Mouse (Mus musculus) retina, postnatal 7 days (tissue): ENCODE measurements around the gene Frmd4a.

Source experiments
- DNase-seq: peaks from one replicate; pipeline ENCODE4 v3.0.0-alpha.2; 2012; ENCODE audit warnings: low read depth, low spot score

Frmd4a gene

DNA sequence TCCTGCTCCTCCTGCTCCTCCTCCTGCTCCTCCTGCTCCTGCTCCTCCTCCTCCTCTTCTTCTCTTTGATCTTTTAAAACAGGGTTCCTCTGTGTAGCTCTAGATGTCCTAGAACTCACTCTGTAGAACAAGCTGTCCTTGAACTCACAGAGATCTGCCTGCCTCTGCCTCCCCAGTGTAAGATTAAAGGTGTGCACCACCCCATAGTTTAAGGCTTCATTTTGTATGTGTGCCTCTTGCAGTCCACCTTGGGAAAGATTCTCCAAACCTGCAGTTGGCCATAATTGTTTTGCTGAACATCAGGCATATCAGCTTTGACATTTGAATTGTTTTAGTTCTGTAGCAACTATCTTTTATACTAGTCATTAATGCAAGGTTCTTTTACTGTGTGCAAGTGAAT, 501.0 kb downstream of the Frmd4a start:
- DNase-seq: no peak

DNA sequence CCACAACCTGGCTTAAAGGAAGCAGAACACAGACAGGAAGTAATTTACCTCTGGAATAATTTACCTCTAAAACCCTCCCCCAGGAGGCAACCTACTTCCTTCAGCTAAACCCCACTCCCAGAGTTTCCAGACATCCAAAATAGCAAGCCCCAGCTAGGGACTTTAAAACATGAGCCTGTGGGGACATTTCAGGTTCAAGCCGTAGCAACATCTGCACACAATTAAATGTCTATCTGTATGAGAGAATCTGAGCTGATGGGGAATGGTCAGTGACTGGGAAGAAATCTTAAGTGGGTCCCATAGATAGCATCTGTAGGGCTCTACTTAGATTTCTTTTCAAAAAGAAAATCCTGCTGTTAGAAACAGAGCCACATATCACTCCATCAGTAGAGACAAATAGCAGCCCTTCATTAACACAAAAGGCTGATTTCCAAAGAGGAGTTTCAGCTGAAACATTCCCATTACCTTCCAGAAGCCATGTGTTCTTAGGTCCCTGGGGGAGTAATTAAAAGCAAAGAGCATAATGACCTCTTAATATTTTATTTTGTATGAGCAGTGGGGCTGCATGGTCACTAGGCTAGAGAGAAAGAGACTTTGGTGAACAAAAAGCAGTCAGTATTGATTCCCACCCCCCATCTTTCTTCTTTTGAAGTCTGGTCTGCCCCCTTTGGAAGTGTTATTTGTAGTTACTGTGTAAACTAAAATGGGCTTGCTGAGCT, 505.4 kb downstream of the Frmd4a start:
- no peak for DNase-seq

- DNase-seq: no peak
Observed at GRCm38 (mm10) chr2:4527094-4527493, 509.6 kb downstream of the Frmd4a start.

DNA sequence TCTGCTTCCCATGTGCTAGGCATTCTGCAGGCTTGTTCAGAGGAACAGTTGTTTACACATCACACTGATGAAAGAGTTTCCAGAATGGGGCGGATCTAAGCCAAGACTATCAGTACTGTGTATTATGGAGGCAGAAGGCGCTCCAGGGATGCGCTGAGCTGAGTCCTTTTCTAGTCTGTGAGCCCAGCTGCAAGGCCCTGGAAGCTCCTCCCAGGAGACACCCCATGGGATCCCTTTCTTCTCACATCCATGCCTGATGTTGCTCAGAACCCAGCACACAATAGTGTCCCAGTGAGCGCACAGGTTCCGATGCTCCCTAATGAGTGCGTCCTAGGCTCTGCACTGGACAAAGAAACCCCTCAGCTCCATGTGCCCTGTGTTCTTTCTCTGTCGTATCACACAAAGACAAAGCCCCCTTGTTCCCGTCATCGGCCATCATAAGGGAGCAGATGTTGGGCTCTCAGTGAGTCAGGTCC, 511.8 kb downstream of the Frmd4a start:
- DNase-seq: peak; percentile 24

- no peak for DNase-seq
Observed at GRCm38 (mm10) chr2:4531533-4532197, 514.1 kb downstream of the Frmd4a start.

DNA sequence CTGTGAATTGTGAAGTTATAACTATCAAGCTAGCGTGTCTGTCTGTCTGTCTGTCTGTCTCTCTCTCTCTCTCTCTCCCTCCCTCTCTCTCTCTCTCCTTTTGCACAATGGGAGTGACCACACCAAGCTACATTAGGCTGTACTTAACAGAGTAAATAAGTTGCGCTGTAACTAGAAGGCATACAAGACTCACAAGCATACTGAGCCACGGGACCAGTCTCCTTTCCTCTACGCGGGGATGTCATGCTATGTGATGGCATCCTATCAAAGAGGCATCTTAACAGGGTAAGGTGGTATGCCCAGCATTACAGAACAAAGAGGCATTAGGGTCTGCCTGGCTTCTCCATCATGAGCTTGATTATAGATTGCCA, 514.7 kb downstream of the Frmd4a start:
- DNase-seq: no peak

DNA sequence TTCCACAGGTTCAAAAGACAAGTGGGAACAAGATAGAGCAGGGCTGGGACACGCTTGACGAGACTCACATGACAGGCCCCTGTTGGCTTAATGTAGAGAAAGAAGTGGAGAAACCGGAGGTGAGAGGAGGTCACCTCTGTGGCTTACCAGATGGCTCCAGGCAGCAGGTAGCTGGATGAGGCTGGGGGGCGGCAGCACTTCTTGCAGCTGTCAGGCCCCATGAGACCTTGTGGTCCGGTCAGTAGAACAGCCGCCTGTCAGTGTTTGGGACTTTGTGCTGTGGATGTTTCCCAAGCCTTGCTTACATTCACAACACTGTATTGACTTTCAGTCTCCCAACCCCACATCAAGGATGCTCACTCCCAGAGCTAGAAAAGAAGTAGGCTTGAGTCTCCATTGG, 515.4 kb downstream of the Frmd4a start:
- no peak for DNase-seq

DNA sequence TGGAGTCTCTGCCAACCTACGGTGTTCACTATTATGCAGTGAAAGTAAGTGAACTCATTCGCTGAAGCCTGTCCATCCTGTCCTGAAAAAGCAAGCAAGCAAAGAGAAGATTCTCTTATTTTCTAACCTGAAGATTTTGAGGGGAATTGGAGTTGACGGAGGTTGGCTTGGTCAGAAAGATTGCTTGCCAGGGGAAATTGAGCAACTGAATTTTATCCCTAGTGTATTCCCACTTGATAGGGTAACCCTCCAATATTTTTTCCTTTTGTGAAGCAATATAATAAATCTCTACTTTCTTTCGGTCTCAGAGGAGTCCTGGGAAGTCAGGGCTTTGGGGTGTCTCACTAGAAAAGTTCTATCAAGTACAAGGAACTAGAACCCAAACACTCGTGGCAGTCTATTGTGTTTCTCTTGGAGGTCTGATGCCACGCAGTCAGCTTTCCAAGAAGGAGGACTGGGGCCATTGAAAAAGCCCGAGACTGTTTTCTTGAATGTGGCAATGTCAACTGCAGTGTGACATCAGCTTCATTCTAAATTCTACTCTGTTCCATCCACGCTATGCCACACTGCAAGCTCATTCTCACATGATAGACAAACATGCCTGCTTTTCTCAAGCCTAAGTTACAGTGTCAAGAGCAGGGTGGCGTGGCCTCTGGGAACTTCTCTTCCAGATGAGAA, 517.8 kb downstream of the Frmd4a start:
- no peak for DNase-seq

- DNase-seq: no peak
Observed at GRCm38 (mm10) chr2:4541330-4541729, 523.8 kb downstream of the Frmd4a start.

- no peak for DNase-seq
Observed at GRCm38 (mm10) chr2:4541844-4542628, 524.5 kb downstream of the Frmd4a start.

DNA sequence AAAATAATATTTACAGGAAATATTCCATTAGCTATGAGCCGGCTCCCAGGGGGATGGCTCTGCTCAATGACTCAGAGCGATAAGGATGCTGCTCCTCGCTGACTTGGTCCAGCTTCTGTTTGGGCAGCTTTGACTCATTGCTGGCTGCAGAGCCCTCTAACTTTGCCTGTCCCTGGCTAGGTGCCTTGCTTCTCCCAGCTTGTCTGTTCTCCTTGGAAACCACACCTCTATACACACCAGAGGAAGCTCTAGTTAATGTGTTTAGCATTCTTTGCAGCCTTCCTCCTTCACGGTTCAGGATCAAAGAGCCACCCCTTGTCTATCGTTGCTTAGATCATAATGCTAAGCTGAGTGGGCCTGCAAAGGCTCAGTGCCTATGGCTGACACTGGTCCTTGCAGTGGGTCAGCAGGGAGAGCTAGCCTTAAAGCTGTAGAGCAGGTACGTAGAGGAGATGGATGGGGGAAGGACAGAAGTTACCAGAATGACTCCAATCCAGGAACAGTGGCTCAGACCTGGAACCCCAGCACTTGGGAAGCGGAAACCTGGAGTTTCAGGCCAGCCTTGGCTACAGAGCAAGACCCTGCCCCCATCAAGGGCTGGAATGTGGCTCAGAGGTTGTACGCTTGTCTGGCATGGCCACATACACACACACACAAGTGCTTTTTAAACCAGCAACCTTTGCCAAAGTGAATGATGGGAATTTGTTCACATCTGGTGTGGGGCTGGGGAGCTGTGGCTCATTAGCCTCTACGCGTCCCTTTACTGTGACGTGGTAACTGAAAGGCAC, 525.3 kb downstream of the Frmd4a start:
- DNase-seq: no peak

DNA sequence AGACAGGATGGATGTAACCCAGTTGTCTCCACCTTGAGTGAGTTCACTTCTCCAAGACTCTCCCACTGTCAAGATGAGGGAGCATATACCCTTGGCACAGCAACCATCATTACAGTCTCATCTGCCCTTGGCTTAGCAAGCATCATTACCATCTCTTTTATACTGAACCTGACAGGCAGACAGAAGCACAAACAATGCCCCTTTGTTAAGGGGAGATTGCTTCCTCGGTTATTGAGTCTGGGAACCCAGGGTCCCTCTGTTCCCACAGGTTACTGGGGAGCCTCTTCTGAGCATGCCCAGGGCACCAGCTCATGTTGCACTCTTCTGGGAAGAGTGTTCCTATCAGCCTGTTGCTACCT, 525.9 kb downstream of the Frmd4a start:
- no peak for DNase-seq

DNA sequence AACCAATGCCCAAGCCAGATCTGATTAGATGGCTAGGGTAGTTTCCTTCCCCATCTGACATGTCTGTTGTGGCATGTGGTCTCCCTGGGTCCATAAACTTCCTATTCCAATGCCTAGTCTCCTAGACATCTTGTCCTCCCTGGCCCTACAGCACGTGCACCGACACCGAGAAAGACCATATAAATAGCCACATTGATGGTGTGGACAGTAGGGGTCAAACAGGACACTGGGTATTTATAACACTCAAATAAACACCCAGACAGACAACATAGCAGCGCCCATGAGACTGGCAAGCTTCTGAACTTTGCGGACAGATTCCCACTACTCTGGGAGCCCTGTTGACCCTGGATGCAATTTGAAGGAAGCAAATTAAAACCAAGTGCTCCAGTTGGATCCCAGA, 526.8 kb downstream of the Frmd4a start:
- DNase-seq: no peak

- no peak for DNase-seq
Observed at GRCm38 (mm10) chr2:4545261-4545660, 527.7 kb downstream of the Frmd4a start.

- DNase-seq: no peak
Observed at GRCm38 (mm10) chr2:4547003-4547662, 529.6 kb downstream of the Frmd4a start.

- no peak for DNase-seq
Observed at GRCm38 (mm10) chr2:4549271-4549670, 531.8 kb downstream of the Frmd4a start.

DNA sequence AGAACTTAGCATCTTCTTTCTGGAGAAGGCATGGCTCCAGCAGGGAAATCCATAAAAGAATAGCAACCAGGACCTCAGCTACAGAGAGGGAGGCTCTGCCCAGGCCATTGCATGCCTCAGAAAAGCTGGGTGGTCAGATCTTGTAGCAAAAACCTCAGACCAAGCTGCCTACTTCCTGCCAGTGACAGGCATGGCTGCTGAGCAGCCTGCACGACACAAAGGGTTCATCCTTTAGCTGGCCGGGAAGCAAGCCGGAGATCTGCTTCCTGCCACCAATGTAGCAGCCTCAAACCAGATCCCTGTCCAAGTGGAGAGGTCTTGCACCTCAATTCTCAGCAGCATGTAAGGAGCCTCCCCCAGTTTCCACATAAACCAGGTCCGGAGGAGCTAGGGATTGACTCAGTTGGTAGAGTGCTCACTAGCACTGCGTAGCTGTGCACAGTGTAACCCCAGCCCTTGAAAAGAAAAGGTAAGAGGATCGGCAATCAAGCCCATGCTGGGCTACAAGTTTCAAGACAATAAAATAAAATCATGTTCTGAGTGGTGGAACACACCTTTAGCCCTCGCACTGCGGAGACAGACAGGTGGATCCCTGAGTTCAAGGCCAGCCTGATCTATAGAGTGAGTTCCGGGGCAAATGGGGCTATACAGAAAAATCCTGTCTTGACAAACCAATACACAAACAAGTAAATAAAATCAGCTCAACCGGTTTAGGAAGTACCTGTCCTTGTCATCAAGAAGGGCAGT, 532.7 kb downstream of the Frmd4a start:
- no peak for DNase-seq

- DNase-seq: no peak
Observed at GRCm38 (mm10) chr2:4551438-4551837, 533.9 kb downstream of the Frmd4a start.

- DNase-seq: no peak
Observed at GRCm38 (mm10) chr2:4551866-4552265, 534.3 kb downstream of the Frmd4a start.

- DNase-seq: no peak
Observed at GRCm38 (mm10) chr2:4552486-4552885, 535.0 kb downstream of the Frmd4a start.
